Mouse (Mus musculus): ENCODE results near the gene Cryba4. TPM values are rescaled to one million over a fixed set of nuclear protein-coding genes. Genes with fewer than 3 reads are reported as not detected.
A peak's percentile ranks its signal among the peaks of the same experiment; 100 is the strongest.

Gene Cryba4
- total RNA-seq, 2 experiments from 2014 or later: 0.94 to 2.4 TPM

DNA sequence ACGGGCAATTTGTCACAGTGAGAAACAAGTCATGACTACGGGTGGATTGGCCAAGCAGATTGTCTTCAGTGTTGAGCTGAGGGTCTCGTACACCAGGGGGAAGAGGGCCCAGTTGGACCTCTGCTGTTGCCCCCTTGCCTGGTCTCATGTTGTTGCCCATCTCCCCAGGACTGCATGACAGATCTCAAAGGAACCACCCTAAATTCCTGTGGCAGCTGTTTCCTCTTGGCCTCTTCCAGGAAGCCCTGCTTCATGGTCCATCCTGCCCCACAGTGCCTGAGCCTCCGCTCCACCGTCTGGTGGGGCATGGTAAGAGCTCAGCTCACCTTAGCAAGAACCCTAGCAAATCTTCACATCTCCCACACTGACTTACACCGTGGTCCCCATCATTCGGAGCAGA is 40.4 kb downstream of the Cryba4 start:
- no peak for DNase-seq (ENCODE audit: low spot score in 2 of 2)

- DNase-seq (ENCODE audit: low spot score in 2 of 2): peak; percentile 79 to 84
These were observed 42.2 kb downstream of the Cryba4 start for GRCm38 (mm10) chr5:112210104-112210503.

DNA sequence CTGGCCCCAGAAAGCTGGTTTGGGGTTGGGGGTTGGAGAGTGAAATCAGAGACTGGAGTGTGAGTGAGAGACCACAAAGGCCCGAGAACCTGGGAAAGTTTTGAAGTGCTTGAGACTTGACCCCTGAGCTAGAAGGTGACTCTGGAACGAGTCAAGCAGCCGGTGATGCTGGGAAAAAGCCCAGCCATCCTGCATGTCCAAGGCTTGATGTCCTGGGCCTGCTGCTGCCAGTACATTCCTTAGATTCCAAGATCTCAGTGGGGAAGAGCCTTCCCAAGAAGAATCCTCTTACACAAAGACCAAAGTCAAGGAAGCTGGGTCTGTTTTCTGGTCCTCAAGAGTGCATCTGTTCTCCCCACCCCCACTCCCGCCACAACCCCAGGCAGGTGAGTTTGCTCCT is 44.0 kb downstream of the Cryba4 start:
- DNase-seq (ENCODE audit: low spot score in 2 of 2): no peak

- no peak for DNase-seq (ENCODE audit: low spot score in 2 of 2)
These were observed 45.6 kb downstream of the Cryba4 start for GRCm38 (mm10) chr5:112206543-112207255.

DNA sequence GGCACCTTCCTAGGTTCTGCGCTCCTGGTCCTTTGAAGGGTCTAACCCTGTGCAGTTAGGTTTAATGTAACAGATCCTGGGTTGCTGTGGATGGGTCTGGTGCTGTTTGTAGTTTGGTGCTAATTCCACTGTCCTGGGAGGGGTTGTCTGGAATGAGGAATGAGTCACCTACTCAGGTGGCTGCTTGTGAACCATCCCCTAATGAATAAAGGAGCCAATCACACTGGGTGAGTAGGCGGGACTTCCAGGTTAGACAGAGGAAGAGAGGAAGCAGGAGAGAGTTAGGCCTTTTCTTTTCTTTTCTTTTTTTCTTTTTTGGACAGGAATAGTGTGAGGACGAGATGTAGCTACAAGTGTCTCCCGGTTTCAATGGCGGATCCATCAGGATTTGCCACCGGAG is 52.7 kb downstream of the Cryba4 start:
- DNase-seq (ENCODE audit: low spot score in 2 of 2): no peak

Other genes with a start within 250 kb of the Cryba4 start
- gene Crybb1, start 3.3 kb upstream of the Cryba4 start, total RNA-seq (2021): 10 to 100 TPM; 11.3 to 12.4 TPM
- gene Tpst2, start 24.2 kb upstream of the Cryba4 start, total RNA-seq (2021): 10 to 100 TPM; 34.0 to 38.9 TPM
- gene Tfip11, start 73.8 kb upstream of the Cryba4 start, total RNA-seq (2021): 10 to 100 TPM; 30.9 to 33.4 TPM
- 10 to 100 TPM; 26.8 to 27.4 TPM for gene Srrd, start 90.5 kb upstream of the Cryba4 start, total RNA-seq (2021)
- 10 to 100 TPM; 25.2 to 30.6 TPM for gene Hps4, start 90.6 kb upstream of the Cryba4 start, total RNA-seq (2021)
- not detected for gene Gm6583, start 103.5 kb upstream of the Cryba4 start, total RNA-seq (2021)
- gene Asphd2, start 142.3 kb upstream of the Cryba4 start, total RNA-seq (2021): 100 to 1,000 TPM; 150 to 151 TPM
- gene Gm6588, start 196.9 kb upstream of the Cryba4 start, total RNA-seq (2021): not detected